Mouse (Mus musculus): ENCODE measurements around the gene Samd4b.

DNA sequence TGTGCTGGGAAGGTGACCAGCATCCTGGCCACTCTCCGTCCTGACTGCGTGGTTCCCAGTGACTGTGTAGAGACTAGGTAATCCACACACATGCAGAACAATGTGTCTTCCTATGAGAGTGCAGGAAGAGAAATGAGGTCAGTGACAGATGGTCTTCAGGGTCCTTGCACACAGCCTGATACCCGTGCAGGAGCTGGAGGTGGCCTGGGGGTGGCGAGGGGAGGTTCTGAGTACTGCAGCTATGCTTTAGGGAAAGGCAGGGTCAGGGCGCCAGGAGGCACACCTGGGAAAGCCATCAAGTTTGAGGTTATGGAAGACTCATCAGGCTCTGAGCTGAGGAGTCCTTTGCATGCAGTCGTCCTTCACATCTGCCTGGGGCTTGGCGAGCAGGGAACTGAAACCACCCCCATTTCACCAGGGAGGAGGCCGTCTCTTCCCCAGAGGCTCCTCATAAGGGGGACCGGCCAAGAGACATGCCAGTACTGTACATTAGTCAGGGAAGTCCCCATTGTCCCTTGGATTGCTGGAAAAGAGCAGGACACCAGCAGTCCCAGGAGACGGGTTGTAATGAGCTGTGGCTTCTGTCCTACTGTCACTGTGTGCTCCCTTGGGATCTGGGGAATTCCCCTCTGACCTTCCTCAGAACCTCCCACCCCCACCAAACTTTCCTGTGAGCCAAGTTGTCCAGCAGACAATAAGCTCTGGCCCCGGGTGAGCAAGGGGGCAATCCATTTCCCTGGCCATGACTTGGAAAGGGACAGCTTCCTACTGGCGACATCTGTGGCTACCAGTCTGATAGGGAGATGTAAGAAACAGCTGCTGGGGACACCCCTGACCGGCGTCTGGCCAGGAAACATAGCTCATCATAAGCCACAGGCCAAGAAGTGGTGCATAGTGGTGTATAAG lies 4.5 kb downstream of the Samd4b start:
- TF ChIP-seq CTCF (IDR thresholded peaks at IDR 0.05; ENCODE audit: control insufficient read depth, insufficient read depth, low read length) (no peak), POLR2A (IDR thresholded peaks at IDR 0.05; ENCODE audit: borderline replicate concordance, control insufficient read depth, low read depth, low read length) (no peak)

All from bone marrow, adult 2 months (tissue).